17 mouse cellular contexts compared by ENCODE assay signal in genomic region chr2:125704907-125705631, GRCm38 (mm10). TPM values are rescaled to one million over a fixed set of nuclear protein-coding genes. Genes with fewer than 3 reads are reported as not detected.
A peak's percentile ranks its signal among the peaks of the same experiment; 100 is the strongest.
DNase-seq lines count a peak whose midpoint lies in the region; ATAC-seq and TF ChIP-seq lines count a peak whose summit lies in the region.
"Had no signal": no experiment of that assay in that cellular context is flagged by ENCODE, and none has a peak within 500 bp of the region (broad histone marks: within the 10 kb centered on the region; RNA-seq: fewer than 3 reads in every experiment).

No protein-coding gene starts in this region.

- TF ChIP-seq CTCF in hindbrain, postnatal 0 days (IDR thresholded peaks at IDR 0.05; ENCODE audit: low read depth): no peak

- DNase-seq in embryonic facial prominence, embryonic 11.5 days (ENCODE audit: low spot score): peak; percentile 33
- no peak for DNase-seq in embryonic facial prominence, embryonic 10.5 days (ENCODE audit: low spot score)
- DNase-seq in forebrain, embryonic 14.5 days (ENCODE audit: low spot score): peak; percentile 70
- peak; percentile 50 for DNase-seq in hindbrain, postnatal 0 days (ENCODE audit: low spot score)
- DNase-seq in cerebellum, adult 18-20 months: no peak
- DNase-seq: cerebellum, adult 9-10 months; heart, adult 18-20 months; heart, postnatal 14 days; kidney, postnatal 4 days; lung, embryonic 14.5 days had no signal

- no peaks in the 10 kb centered on the region for H3K27me3 ChIP-seq in embryonic facial prominence, embryonic 11.5 days (ENCODE audit: control insufficient read depth, insufficient read depth, low read length)
- no peaks in the 10 kb centered on the region for H3K27me3 ChIP-seq in embryonic facial prominence, embryonic 10.5 days (replicated peaks; ENCODE audit: low read depth, poor library complexity, severe bottlenecking)
- H3K27me3 ChIP-seq in forebrain, embryonic 14.5 days (replicated peaks; ENCODE audit: control insufficient read depth, insufficient read depth, low read length): no peaks in the 10 kb centered on the region
- no peaks in the 10 kb centered on the region for H3K27me3 ChIP-seq in hindbrain, postnatal 0 days (ENCODE audit: insufficient read depth, low read length)
- H3K27me3 ChIP-seq in neural tube, embryonic 14.5 days (ENCODE audit: control insufficient read depth, insufficient read depth, low read length): no peaks in the 10 kb centered on the region
- H3K27me3 ChIP-seq: embryonic facial prominence, embryonic 15.5 days; limb, embryonic 15.5 days had no signal

- H3K4me1 ChIP-seq in embryonic facial prominence, embryonic 11.5 days (ENCODE audit: control insufficient read depth, insufficient read depth, low read length): no peaks in the 10 kb centered on the region
- peaks cover 11% of the 10 kb centered on the region for H3K4me1 ChIP-seq in embryonic facial prominence, embryonic 10.5 days
- peaks cover 11% of the 10 kb centered on the region; the same call in 1 of the 2 replicates for H3K4me1 ChIP-seq in forebrain, embryonic 14.5 days (ENCODE audit: control insufficient read depth, insufficient read depth, low read length)
- H3K4me1 ChIP-seq in hindbrain, postnatal 0 days (ENCODE audit: insufficient read depth, low read length): 0 out of 2 replicates have a peak, but pooled peaks cover 8% of the 10 kb centered on the region
- no peaks in the 10 kb centered on the region; the same call in 1 of the 2 replicates for H3K4me1 ChIP-seq in neural tube, embryonic 14.5 days (ENCODE audit: control insufficient read depth, insufficient read depth, low read length)
- H3K4me1 ChIP-seq: limb, embryonic 15.5 days had no signal

- 36% methylated on average over 12 of the region's 12 CpGs for WGBS in embryonic facial prominence, embryonic 11.5 days
- 40% methylated on average over 12 of the region's 12 CpGs for WGBS in embryonic facial prominence, embryonic 10.5 days
- 26% methylated on average over 12 of the region's 12 CpGs for WGBS in forebrain, embryonic 14.5 days
- 31% methylated on average over 12 of the region's 12 CpGs for WGBS in hindbrain, postnatal 0 days
- 33% methylated on average over 12 of the region's 12 CpGs for WGBS in neural tube, embryonic 14.5 days

- peak; percentile 46; the same call in 1 of the 2 replicates for ATAC-seq in embryonic facial prominence, embryonic 11.5 days (replicated peaks; ENCODE audit: insufficient number of reproducible peaks, low FRiP score, low TSS enrichment, low read depth)
- peak; percentile 56; the same call in 1 of the 2 replicates for ATAC-seq in forebrain, embryonic 14.5 days
- ATAC-seq in hindbrain, postnatal 0 days: peak; percentile 63
- peak; percentile 71 for ATAC-seq in neural tube, embryonic 14.5 days (ENCODE audit: low read depth)
- no peak for ATAC-seq in megakaryocyte progenitor cell, adult 5-6 weeks (replicated peaks; ENCODE audit: poor library complexity)
- ATAC-seq in megakaryocyte-erythroid progenitor cell, adult 5-6 weeks (replicated peaks; ENCODE audit: low FRiP score, low TSS enrichment, poor library complexity, severe bottlenecking): no peak
- ATAC-seq: activated CD4-positive, CD25-positive, alpha-beta regulatory T cell, adult 4 months; intestine, postnatal 0 days had no signal

- H3K4me3 ChIP-seq in embryonic facial prominence, embryonic 11.5 days (ENCODE audit: low read depth, low read length): no peak overlapping the region
- no peak overlapping the region for H3K4me3 ChIP-seq in embryonic facial prominence, embryonic 10.5 days
- H3K4me3 ChIP-seq in forebrain, embryonic 14.5 days (ENCODE audit: low read depth, low read length): no peak overlapping the region
- H3K4me3 ChIP-seq in hindbrain, postnatal 0 days (ENCODE audit: low read length): no peak overlapping the region
- H3K4me3 ChIP-seq in neural tube, embryonic 14.5 days (ENCODE audit: low read depth, low read length): no peak overlapping the region
- H3K4me3 ChIP-seq: embryonic facial prominence, embryonic 15.5 days; limb, embryonic 15.5 days had no signal

- H3K4me2 ChIP-seq in embryonic facial prominence, embryonic 11.5 days (ENCODE audit: low read depth, low read length): no peak overlapping the region
- no peak overlapping the region for H3K4me2 ChIP-seq in forebrain, embryonic 14.5 days (ENCODE audit: low read length)
- H3K4me2 ChIP-seq in hindbrain, postnatal 0 days (ENCODE audit: low read depth, low read length): no peak overlapping the region
- no peak overlapping the region for H3K4me2 ChIP-seq in neural tube, embryonic 14.5 days (ENCODE audit: low read depth, low read length)
- H3K4me2 ChIP-seq: embryonic facial prominence, embryonic 15.5 days; limb, embryonic 15.5 days; lung, embryonic 14.5 days had no signal

- H3K36me3 ChIP-seq in embryonic facial prominence, embryonic 11.5 days (replicated peaks; ENCODE audit: control insufficient read depth, insufficient read depth, low read depth, low read length): no peaks in the 10 kb centered on the region
- no peaks in the 10 kb centered on the region for H3K36me3 ChIP-seq in embryonic facial prominence, embryonic 10.5 days (replicated peaks)
- no peaks in the 10 kb centered on the region for H3K36me3 ChIP-seq in forebrain, embryonic 14.5 days (ENCODE audit: control insufficient read depth, insufficient read depth, low read length)
- H3K36me3 ChIP-seq in hindbrain, postnatal 0 days (ENCODE audit: insufficient read depth, low read length): no peaks in the 10 kb centered on the region
- H3K36me3 ChIP-seq in neural tube, embryonic 14.5 days (ENCODE audit: control insufficient read depth, insufficient read depth, low read length): no peaks in the 10 kb centered on the region
- H3K36me3 ChIP-seq: embryonic facial prominence, embryonic 15.5 days; limb, embryonic 15.5 days had no signal

- H3K9ac ChIP-seq in embryonic facial prominence, embryonic 11.5 days (replicated peaks; ENCODE audit: low read length): no peak overlapping the region
- H3K9ac ChIP-seq in forebrain, embryonic 14.5 days (ENCODE audit: low read length): no peak overlapping the region
- no peak overlapping the region; the same call in 1 of the 2 replicates for H3K9ac ChIP-seq in hindbrain, postnatal 0 days (replicated peaks; ENCODE audit: low read length)
- H3K9ac ChIP-seq in neural tube, embryonic 14.5 days (replicated peaks; ENCODE audit: low read depth, low read length): no peak overlapping the region
- H3K9ac ChIP-seq: embryonic facial prominence, embryonic 15.5 days; limb, embryonic 15.5 days; lung, embryonic 14.5 days had no signal

- H3K9me3 ChIP-seq in embryonic facial prominence, embryonic 11.5 days (replicated peaks; ENCODE audit: control insufficient read depth, low read length): no peaks in the 10 kb centered on the region
- no peaks in the 10 kb centered on the region for H3K9me3 ChIP-seq in embryonic facial prominence, embryonic 10.5 days
- H3K9me3 ChIP-seq in forebrain, embryonic 14.5 days (replicated peaks; ENCODE audit: control insufficient read depth, low read length): no peaks in the 10 kb centered on the region
- H3K9me3 ChIP-seq in hindbrain, postnatal 0 days (ENCODE audit: low read length): no peaks in the 10 kb centered on the region
- no peaks in the 10 kb centered on the region for H3K9me3 ChIP-seq in neural tube, embryonic 14.5 days (ENCODE audit: control insufficient read depth, low read length)
- H3K9me3 ChIP-seq: embryonic facial prominence, embryonic 15.5 days; limb, embryonic 15.5 days had no signal

- H3K27ac ChIP-seq in embryonic facial prominence, embryonic 11.5 days (replicated peaks; ENCODE audit: low read depth, low read length): no peak overlapping the region
- H3K27ac ChIP-seq in embryonic facial prominence, embryonic 10.5 days (replicated peaks): no peak overlapping the region
- H3K27ac ChIP-seq in forebrain, embryonic 14.5 days (ENCODE audit: low read depth, low read length): peak overlapping the region; percentile 36; the same call in 1 of the 2 replicates
- peak overlapping the region; percentile 32; the same call in 1 of the 2 replicates for H3K27ac ChIP-seq in hindbrain, postnatal 0 days
- H3K27ac ChIP-seq in neural tube, embryonic 14.5 days (ENCODE audit: low read depth, low read length): peak overlapping the region; percentile 64; the same call in 1 of the 2 replicates
- H3K27ac ChIP-seq: embryonic facial prominence, embryonic 15.5 days; limb, embryonic 15.5 days had no signal

RNA-seq across cellular contexts. Expression of gene Shc4, which starts 18.9 kb away (rescaled TPM):
- polyA plus RNA-seq in embryonic facial prominence, embryonic 11.5 days (2014; fragmentation: Nextera tagmentation; extraction: Ambion mirVana): 1.2 and 1.3 TPM in 2 replicates
- 1.2 and 2.0 TPM in 2 replicates for polyA plus RNA-seq in embryonic facial prominence, embryonic 10.5 days (2016; fragmentation: Nextera tagmentation; extraction: Ambion mirVana)
- polyA plus RNA-seq in forebrain, embryonic 14.5 days (2014; fragmentation: Nextera tagmentation; extraction: Ambion mirVana): 0.66 and 0.85 TPM in 2 replicates
- 9.1 and 11.1 TPM in 2 replicates for total RNA-seq in hindbrain, postnatal 0 days (2014; rRNA removed)
- 3.9 and 4.5 TPM in 2 replicates for polyA plus RNA-seq in hindbrain, postnatal 0 days (2015; fragmentation: Nextera tagmentation; extraction: Ambion mirVana)
- polyA plus RNA-seq in neural tube, embryonic 14.5 days (2014; fragmentation: Nextera tagmentation; extraction: Ambion mirVana): 3.1 and 4.6 TPM in 2 replicates
- 0.52 and 0.64 TPM in 2 replicates for total RNA-seq in megakaryocyte progenitor cell, adult 5-6 weeks (2015)
- total RNA-seq in megakaryocyte progenitor cell, adult 5-6 weeks (2017): 0.12 and 0.74 TPM in 2 replicates
- total RNA-seq in megakaryocyte-erythroid progenitor cell, adult 5-6 weeks (2014; fragmentation: Nextera tagmentation): 0.98 and 3.3 TPM in 2 replicates
- 1.0 and 1.2 TPM in 2 replicates for total RNA-seq in megakaryocyte-erythroid progenitor cell, adult 5-6 weeks (2017)

RNA-seq across cellular contexts. Expression of gene Eid1, which starts 32.2 kb away (rescaled TPM):
- polyA plus RNA-seq in embryonic facial prominence, embryonic 11.5 days (2014; fragmentation: Nextera tagmentation; extraction: Ambion mirVana): 332 and 336 TPM in 2 replicates
- polyA plus RNA-seq in embryonic facial prominence, embryonic 10.5 days (2016; fragmentation: Nextera tagmentation; extraction: Ambion mirVana): 127 and 136 TPM in 2 replicates
- polyA plus RNA-seq in forebrain, embryonic 14.5 days (2014; fragmentation: Nextera tagmentation; extraction: Ambion mirVana): 405 and 426 TPM in 2 replicates
- 262 and 346 TPM in 2 replicates for total RNA-seq in hindbrain, postnatal 0 days (2014; rRNA removed)
- polyA plus RNA-seq in hindbrain, postnatal 0 days (2015; fragmentation: Nextera tagmentation; extraction: Ambion mirVana): 393 and 394 TPM in 2 replicates
- 524 and 526 TPM in 2 replicates for polyA plus RNA-seq in neural tube, embryonic 14.5 days (2014; fragmentation: Nextera tagmentation; extraction: Ambion mirVana)
- 74.1 and 74.9 TPM in 2 replicates for total RNA-seq in megakaryocyte progenitor cell, adult 5-6 weeks (2015)
- 115 and 118 TPM in 2 replicates for total RNA-seq in megakaryocyte progenitor cell, adult 5-6 weeks (2017)
- 56.0 and 59.1 TPM in 2 replicates for total RNA-seq in megakaryocyte-erythroid progenitor cell, adult 5-6 weeks (2014; fragmentation: Nextera tagmentation)
- total RNA-seq in megakaryocyte-erythroid progenitor cell, adult 5-6 weeks (2017): 131 and 165 TPM in 2 replicates

Comparison
In these comparisons a context has a peak if more than half of its experiments do, and no peak if none do; other contexts are left out.
1. DNase-seq: peak in embryonic facial prominence, embryonic 11.5 days (single experiment), forebrain, embryonic 14.5 days (single experiment) and hindbrain, postnatal 0 days (single experiment); none in embryonic facial prominence, embryonic 10.5 days (single experiment) and cerebellum, adult 18-20 months (0 of 2).
2. ATAC-seq: peak in embryonic facial prominence, embryonic 11.5 days (single experiment), forebrain, embryonic 14.5 days (single experiment), hindbrain, postnatal 0 days (single experiment) and neural tube, embryonic 14.5 days (single experiment); none in megakaryocyte progenitor cell, adult 5-6 weeks (single experiment) and megakaryocyte-erythroid progenitor cell, adult 5-6 weeks (single experiment).
3. H3K27ac ChIP-seq: peak in forebrain, embryonic 14.5 days (single experiment), hindbrain, postnatal 0 days (single experiment) and neural tube, embryonic 14.5 days (single experiment); none in embryonic facial prominence, embryonic 11.5 days (single experiment) and embryonic facial prominence, embryonic 10.5 days (single experiment).